Mouse (Mus musculus) c-Kit-negative CD71-positive TER-119-positive erythroid progenitor cells, embryonic 14.5 days (primary cell): ENCODE results near the gene Rnf213.
"Not testable (repeated sequence)": the region's sequence is repeated elsewhere in the genome, so short reads cannot be mapped to it uniquely, and the experiment has no call there.

Experiments used
- DNase-seq: peaks from one replicate; pipeline ENCODE4 v3.0.0-alpha.2; 2013; ENCODE audit warnings: low read depth, low spot score

Gene Rnf213

DNA sequence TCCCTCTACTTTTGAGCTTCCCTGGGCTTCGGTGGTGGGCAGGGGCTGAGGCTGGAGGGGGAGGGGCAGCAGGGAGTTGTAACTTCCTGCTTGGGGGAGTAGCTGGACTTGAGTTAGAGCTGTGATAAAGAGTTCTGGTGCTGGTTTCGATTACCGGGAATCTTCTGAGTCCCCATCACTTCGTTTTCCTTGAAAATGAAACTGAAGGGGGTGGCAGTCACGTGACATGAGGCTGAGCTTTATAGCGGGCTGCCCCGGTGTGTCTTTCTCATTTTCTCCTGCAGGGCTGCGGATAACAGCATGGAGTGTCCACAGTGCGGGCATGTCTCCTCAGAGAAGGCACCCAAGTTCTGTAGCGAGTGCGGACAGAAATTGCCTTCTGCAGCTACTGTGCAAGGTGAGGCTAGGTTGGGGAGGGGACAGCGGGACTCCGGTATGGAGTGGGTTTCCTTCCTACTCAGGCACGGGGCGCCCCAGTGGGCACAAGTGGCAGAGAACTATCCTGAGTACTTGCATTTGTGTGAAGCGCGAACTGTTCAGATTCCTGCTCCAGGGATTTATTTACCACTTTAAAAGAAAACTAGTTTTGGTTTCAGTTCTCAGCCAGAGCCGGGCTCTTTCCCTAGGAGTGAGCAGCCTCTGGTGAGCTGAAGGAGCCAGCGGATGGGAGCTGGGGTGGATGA lies at the start of gene Rnf213:
Rnf213 (plus strand) TSS at position 301 of the 683 bp plus-strand sequence.
- no peak for DNase-seq

DNA sequence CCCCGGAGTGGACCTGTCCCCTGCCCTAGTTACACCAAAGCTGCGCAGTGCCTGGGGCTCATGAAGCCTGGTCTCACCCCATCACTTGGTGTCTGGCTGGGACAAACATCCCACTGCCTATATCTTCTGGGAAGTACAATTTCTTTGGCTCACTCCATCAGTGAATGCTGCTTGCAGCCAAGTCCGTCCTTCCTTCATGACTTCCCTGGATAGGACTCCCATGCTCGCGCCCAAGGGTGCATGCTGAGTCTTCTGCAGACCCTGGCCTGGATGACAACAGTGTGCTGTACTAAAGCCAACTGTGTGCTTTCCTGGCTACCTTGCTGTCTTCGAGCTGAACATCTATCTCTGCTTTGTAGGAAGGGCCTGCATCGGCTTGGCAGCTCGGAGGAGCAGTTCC lies 48.7 kb upstream of the Rnf213 start:
- no peak for DNase-seq

DNA sequence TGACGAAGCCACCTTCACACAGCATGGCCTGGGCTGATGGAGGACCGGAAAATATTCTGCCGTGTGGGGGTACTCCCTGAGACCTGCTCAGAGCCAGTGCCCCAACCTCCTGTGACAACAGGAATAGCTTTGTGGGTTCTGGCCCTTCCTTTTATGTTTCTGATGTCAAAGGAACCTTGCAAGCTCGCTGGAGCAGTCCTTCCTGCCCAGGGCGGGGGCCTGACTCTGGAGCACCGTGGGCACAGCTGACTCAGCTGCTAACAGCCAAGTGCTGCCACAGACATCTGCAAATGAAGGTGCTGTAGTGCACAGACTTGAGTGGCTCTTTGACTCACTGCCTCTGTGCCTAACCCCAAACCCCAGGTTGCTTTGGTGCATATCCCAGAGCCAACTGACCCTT lies 48.0 kb upstream of the Rnf213 start:
- DNase-seq = no peak

DNA sequence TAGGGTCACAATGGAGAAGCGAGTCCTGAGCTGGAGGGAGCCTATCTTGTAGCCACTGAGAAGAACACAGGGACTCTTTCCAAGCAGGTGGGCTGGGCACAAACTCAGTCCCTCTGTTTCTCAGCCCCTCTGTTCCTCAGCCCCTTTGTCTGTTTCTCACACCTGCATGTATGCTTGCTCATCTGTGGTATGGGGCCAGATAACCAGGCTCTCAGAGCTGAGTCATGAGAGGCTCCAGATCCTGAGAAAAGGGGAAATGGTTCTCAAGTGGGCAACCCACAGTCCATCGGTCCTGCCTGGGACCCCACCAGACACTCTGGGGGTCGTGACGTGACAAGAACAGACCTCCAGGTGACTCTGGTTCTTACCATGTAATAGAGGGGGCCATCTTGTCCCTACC lies 45.8 kb upstream of the Rnf213 start:
- no peak for DNase-seq

DNA sequence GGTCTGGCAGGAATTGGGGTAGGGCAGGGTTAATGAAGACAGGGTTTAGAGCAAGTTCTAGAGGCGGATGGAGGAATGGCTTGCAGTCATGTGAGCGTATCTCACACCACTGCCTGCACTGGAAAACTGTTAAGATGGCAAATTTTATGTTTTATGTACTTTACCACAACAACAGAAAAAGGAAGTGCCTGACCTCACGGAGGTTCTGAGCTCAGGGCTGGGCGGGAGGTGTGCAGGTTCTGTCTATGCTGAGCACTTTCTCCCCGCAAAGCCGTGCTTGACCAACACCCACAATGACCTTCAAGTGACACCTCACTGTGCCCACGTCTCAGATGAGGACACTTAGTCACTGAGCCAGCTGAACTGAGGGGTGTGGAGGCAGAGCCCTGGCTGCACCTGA lies 40.8 kb upstream of the Rnf213 start:
- no peak for DNase-seq

DNA sequence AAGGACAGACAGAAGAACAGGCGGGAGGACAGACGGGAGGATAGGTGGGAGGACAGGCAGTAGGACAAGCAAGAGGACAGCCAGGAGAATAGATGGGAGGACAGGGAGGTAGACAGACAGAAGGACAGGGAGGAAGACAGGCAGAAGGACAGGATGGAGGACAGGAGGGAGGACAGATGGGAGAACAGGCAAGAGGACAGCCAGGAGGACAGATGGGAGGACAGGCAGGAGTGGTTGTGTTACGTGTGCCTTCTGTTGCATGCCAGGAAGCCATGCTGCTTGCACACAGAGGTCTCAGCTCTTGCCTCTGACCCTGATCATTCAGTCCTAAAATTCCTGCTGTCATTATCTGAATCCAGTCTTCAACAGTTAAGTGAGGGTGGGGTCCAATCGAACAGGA lies 39.0 kb upstream of the Rnf213 start:
- no peak for DNase-seq

DNA sequence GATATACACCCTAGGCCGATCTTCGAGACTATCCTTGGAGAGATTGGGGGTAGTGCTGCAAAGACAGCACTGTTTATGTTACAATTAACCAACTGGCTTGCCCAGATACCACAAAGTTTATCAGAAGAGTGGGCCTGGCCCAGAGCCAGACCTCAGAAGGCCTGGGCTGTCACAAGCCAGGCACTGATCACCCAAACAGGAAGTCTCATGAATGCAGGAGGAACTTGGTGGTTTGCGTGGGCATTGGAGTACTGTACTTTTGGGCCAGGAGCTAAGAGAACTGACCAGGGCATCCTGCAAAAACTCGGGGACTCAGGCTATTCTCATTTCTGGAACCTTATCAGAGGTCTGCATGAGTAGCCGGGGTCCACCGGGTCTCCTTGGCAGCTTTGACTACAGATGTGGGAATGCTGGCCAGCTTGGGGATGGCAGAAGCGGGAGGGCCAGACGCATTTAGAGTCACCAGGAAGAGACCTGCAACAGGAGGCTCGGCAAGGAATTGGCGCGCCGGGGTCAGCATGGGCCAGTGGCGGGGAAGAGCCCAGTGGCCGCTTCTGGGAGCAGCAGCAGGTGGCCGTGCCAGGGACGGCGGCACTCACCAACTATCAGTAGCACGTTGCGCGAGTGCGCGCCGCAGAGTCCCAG lies 38.0 kb upstream of the Rnf213 start:
- DNase-seq = no peak

DNA sequence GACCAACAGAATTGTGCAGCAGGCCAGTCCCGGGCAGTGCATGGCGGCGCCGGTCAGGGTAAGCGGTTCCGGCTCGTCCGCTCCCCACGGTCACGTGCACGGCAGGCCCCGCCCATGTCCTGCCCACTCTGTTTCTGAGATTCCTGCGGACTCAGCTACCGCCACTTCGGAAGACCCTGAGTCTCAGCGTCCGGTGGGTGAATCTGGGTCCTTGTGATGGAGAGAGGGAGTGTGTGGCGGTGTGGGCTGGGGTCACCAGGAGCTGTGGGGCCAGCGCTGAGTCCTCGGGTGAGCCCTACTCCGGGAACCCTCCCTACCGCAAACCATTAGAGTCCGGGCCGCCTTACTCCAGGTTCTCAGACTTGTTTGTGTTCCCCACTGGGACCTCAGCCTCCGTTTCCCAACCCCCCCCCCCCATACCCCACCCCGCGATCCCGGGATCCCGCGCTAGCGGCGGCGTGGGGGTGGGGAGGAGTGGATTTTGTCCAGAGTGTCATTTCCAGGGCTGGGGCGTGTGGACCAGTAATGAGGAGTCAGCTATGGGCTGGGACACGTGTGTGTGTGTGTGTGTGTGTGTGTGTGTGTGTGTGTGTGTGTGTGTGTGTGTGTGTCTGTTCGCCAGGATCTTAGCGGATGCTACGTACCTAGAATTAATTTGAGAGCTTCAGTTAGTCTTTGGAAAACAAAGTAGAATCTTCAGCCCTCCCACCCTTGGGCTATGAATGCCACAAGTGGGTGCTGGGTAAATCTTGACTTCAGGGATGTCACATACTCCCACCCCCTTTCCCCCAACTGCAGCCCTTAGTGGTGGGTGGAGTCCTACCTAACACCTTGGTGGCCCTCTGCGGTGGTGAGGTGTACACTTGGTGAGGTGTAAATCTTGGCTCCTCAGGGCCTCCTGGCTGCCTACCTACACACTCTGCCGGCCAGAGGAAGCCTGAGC lies 37.2 kb upstream of the Rnf213 start, which contains the start of the genes Sgsh and Slc26a11:
Sgsh (minus strand) TSS at position 94 of the 943 bp plus-strand sequence.
Slc26a11 (plus strand) TSS at position 115 of the 943 bp plus-strand sequence.
- peak; percentile 31 for DNase-seq

DNA sequence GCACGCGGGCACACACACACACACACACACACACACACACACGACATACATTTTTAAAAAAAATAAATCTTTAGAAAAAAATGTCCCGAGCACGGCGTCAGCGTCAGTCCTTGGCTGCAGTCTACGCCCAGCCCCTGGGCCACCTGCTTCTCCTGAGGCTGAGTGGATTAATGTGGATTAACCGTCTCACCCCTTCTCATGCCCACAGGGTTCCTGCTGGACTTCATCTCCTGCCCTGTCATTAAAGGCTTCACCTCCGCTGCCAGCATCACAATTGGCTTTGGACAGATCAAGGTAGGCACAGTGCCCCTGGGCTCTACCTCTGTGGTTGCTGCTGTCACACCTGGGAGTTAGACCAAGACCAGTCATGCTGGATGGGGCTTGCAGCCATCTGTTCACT lies 33.8 kb upstream of the Rnf213 start:
- no peak for DNase-seq

DNA sequence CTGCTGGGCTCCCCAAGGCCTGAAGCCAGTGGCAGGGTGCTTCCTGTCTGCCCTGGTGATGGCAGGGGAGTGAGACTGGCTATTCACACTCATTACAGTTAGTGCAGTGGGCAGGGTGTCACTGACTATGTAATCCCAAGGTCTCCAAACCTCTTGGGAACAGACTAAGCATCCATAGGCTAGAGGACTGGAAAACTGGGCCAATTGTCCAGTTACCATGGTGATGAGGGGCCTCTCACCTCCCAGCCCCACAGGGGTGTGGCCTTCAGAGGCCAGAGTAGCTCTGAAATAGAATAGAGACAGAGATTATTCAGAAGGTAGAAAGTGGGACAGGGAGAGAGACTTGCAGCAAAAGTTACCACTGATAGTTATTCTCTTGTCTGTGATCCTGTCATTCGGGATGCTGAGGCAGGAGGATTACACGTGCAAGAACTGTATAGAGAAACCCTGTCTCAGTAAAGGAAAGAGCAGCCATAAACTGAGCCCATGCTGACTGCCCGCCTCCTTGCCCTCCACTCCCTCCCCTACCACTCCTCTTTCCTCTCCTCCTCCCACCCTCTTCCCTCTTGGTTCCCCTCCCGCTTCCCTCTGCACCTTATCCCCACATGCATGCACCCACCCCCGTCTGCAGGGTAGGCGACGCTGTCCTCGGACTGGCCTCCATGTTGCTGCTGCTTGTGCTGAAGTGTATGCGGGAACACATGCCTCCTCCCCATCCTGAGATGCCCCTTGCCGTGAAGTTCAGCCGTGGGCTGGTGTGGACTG lies 29.9 kb upstream of the Rnf213 start:
- no peak for DNase-seq

DNA sequence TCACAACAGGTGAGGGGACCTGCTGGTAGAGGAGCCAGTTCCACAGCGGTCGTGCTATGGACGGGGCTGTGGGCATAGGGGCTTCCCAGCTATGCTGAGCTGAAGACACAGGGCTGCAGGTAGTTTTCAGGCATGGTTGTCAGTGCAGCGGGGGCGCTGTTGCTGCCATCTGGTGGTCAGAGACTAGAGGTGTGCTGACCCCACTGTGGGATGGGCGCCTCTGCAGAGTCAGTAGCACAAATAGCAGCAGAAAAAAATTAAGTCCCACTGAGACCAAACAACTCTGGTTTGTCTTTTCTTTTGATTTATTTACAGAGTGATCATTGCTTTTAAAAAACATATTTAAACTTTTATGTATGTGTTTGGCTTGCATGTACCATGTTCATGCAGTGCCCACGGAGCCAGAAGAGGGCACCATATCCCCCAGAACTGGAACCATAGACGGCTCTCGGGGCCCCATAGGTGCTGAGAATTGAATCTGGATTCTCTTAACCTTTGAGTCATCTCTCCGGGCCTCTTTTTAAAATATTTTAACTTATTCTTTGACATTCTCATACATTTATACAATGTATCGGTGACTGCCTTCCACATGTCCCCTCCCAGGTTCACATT lies 29.3 kb upstream of the Rnf213 start:
- peak; percentile 11 for DNase-seq

DNA sequence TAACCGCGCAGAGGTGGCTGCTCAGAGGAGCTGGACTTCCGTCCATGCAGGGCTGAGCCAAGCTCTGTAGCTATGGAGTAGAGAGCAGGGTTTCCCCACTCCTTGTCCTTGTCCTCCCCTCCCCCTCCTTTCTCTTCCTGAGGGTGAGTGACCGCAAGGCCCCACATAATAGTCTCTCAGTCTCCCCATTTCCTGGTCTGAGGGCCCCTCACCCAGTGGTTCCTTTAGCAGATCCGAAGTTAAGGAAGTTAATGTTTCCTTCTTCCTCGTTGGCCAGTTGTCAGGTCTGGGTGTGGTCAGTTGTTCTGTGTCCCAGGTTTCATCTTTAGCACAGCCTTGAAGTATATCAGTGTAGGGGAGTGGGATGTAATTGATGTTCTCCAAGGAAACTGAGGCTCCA lies 17.5 kb upstream of the Rnf213 start:
- DNase-seq = no peak

DNA sequence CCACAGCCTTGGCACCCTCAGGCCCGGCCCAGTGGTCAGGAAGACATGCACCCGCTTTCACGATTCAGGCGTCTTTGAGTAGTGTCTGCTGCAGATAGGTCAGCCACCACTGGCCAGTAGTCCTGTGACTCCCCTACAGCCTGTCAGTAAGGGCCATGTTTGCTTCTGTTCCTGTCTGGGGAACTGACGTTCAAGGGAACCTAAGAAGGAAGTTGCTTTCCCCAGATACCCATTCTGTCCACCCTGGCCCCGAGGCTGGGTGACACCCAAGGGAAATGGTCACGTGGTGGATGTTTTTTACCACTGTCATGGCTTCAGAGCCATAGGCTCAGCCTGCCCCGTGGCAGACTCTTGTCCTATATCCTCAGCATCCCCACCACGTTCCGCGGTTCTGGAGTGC lies 15.6 kb upstream of the Rnf213 start:
- DNase-seq = no peak

DNA sequence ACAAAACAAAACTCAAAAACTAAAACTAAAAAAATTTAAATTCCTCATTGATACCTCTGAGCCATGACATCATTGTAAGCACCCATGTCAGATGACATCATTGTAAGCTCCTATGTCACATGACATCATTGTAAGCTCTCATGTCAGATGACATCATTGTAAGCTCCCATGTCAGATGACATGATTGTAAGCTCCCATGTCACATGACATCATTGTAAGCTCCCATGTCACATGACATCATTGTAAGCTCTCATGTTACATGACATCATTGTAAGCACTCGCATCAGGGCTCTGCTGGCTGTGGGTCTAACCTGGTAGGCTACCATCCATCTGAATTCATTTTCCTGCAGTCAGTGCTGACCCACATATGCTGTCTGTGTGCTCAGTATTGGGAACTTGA lies 14.3 kb upstream of the Rnf213 start:
- DNase-seq = no peak

DNA sequence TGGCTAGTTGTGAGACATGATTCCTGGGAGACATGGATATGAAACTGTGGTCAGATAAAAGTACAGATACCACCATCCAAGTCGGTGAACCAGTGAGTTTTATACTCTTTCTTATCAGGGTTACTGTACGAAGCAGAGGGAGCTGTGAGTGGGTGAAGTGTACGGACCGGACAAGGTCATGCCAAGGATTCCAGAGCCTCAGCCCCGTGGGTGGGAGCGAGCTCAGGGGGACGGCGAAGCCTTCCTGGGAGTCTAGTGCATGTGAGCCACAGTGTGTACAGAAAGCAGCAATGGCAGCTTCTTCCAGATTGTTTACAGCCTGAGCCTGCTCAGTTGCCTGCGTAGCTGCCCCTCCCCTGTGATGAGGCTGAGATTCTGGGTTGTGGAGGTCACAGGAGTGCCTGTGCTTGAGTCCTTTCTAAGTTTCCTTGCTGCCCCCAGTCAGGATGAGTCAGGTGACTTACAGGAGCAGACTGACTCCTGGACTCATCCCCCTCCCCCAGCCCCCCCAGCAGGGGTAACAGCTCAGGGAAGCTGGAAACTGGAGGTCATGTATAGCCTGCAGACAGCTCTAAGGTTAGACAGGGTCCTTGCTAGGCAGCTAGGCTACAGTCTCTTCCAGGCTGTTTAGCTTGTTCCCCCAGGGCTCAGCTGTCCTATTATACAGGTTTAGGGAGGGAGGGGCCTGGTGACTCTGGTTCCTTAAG lies 11.1 kb upstream of the Rnf213 start:
- no peak for DNase-seq

DNA sequence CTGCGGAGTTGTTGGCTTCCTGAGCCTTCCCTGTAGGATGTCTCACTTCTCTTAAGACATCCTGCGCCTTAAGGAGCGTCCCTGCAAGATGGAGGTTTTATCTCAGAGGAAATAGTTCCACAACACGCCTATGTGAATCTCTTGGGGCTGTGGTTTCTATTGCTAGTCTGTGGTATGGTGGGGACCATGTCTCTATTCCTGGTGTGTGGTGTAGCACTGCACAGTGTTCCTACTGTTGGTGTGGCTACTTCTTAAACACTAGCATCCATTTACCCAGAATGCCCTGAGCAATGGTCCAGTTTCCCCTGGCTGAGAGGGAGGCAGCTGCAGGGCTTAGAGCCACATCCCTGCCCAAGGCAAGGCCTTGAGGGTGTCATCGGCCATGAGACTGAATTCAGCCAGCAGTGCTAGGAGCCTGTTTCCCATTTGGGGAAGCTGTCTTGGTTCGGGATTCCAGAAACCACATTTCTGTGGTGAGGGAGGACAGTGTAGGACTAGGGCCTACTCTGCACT lies 10.5 kb upstream of the Rnf213 start:
- no peak for DNase-seq

DNA sequence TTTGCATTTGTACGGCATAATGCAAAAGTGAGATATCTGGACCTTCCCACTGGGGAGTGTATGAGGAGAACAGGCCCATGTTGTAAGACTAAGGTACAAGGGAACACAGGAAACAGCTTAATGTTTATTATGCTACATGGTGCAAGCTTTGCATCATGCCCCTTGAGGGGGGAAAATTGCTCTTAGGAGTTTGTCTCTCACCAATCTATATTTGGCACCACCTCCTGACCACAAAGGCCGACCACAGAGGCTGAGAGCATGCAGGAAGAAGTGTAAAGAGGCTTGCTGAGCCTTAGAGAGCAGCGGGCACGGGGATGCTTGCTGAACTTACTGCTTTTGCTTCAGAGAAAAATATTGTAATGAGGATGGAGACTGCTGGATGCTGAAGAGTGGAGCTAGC lies 8.0 kb upstream of the Rnf213 start:
- DNase-seq = no peak

DNA sequence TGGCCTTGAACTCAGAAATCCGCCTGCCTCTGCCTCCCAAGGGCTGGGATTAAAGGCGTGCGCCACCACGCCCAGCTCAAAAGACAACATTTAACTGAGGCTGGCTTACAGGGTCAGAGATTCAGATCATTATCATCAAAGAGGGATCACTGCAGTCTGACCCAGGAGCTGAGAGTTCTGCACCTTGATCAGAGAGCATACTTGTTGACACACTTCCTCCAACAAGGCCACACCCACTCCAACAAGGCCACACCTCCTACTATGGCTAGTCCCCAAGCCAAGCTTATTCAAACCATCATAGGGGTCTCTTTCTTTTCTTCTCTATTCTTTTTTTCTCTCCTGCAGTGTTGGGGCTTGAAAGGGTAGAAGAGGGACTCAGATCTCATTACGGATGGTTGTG lies 6.6 kb upstream of the Rnf213 start:
- no peak for DNase-seq

DNA sequence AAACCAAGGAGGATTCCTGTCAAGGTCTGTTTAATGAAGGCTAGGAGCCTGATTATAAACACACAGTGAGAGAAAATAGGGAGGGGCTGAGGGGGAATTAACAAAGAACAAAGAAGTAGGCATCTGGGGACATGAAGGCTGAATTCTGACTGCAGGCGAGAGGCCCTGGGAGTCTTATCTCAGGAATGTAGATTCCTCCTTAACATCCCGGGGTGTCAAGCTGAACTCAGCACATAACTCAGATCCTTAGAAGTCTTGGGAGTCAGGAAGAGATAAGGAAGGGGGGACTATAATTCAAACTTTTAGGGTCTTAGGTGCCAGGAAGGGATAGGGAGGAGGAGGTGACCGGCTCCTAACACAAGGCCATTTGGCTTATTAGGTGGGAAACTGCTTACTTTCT lies 5.6 kb upstream of the Rnf213 start:
- DNase-seq = not testable (repeated sequence)

DNA sequence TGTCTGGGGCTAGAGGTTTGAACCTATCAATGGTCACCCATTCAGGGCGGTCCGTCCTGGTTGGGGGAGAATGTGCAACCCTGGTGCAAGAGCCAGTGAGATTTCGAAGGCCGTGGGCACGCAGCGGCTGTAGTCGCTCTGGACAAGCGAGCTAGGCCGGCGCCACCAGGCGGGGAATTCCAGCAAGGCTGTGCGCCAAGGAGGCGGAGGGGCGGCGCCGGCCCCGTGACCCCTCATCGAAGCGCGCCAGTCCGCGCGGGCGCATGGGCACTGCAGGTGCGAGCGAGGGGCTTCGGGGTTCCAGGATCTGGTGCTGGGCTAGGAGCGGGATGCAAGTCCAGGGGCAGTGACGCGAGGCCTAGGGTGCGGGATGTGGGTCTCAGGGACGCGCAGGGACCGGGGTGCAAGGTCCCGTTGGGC lies 3.0 kb upstream of the Rnf213 start:
- DNase-seq = no peak
